Comparison of ENCODE assay signal across 8 mouse cellular contexts in the genomic region with DNA sequence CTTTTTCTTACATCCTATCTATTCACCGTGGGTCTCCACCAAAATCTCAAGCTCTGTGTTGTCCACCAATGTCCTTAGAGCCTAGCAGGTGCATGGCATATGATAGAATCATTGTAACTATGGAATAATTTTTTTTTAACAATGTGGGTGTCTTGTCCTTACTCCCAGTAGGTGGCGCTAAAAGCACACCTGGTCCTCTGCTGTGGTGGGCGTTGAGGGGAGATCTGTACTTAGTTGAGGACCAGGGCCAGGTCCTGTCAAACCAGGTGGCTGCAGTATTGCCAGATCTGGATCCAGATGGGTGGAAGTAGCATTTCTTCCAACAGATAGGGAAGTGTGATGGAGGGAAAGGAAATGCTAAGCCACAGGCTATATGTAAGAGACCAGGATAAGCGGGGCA. TPM values are rescaled to one million over a fixed set of nuclear protein-coding genes. Genes with fewer than 3 reads are reported as not detected.
DNase-seq lines count a peak whose midpoint lies in the region; ATAC-seq and TF ChIP-seq lines count a peak whose summit lies in the region.

No protein-coding gene starts in this region.

- H3K4me1 ChIP-seq in neural tube, embryonic 15.5 days = no peaks in the 10 kb centered on the region
- H3K4me1 ChIP-seq in heart, embryonic 11.5 days (ENCODE audit: control insufficient read depth, insufficient read depth, low read length) = no peaks in the 10 kb centered on the region

- DNase-seq in gastrocnemius, adult 2 months = no peak
- no peak for DNase-seq in gastrocnemius, postnatal 36 days
- DNase-seq in CD4-positive, CD25-positive, alpha-beta regulatory T cell, adult 2 months (ENCODE audit: low read depth, low spot score) = peak; percentile 75
- DNase-seq in embryo, embryonic 11 days = peak; percentile 77
- DNase-seq in kidney, postnatal 10 days = peak; percentile 45
- no peak for DNase-seq in testis, postnatal 10 days (ENCODE audit: low spot score)

- H3K9ac ChIP-seq in neural tube, embryonic 15.5 days (replicated peaks) = no peak overlapping the region
- no peak overlapping the region for H3K9ac ChIP-seq in heart, embryonic 11.5 days (ENCODE audit: low read depth, low read length)

- 27% methylated on average over 4 of the region's 4 CpGs for whole genome bisulfite sequencing in neural tube, embryonic 15.5 days
- WGBS in heart, embryonic 11.5 days (ENCODE audit: insufficient replicate concordance) = 24% methylated on average over 4 of the region's 4 CpGs

- H3K36me3 ChIP-seq in neural tube, embryonic 15.5 days = no peaks in the 10 kb centered on the region
- no peaks in the 10 kb centered on the region for H3K36me3 ChIP-seq in heart, embryonic 11.5 days (ENCODE audit: control insufficient read depth, insufficient read depth, low read length)

- H3K27me3 ChIP-seq in neural tube, embryonic 15.5 days (replicated peaks) = no peaks in the 10 kb centered on the region
- H3K27me3 ChIP-seq in heart, embryonic 11.5 days (ENCODE audit: control insufficient read depth, insufficient read depth, low read length) = no peaks in the 10 kb centered on the region; the same call in 1 of the 2 replicates

- peak; percentile 79 for TF ChIP-seq CTCF in gastrocnemius, adult 2 months (IDR thresholded peaks at IDR 0.05)

- no peak overlapping the region for H3K4me3 ChIP-seq in gastrocnemius, adult 2 months
- no peak overlapping the region for H3K4me3 ChIP-seq in neural tube, embryonic 15.5 days (replicated peaks)
- H3K4me3 ChIP-seq in heart, embryonic 11.5 days (ENCODE audit: low read depth, low read length) = no peak overlapping the region

- intact Hi-C loops in gastrocnemius, adult 2 months (cut with DNase I) = loop anchor here (2.0 kb wide), 1 partner anchor 40 kb away; no protein-coding TSS in a partner anchor
- intact Hi-C loops in gastrocnemius, postnatal 36 days (cut with DNase I) = no loop called here

- H3K9me3 ChIP-seq in neural tube, embryonic 15.5 days (replicated peaks) = no peaks in the 10 kb centered on the region
- no peaks in the 10 kb centered on the region for H3K9me3 ChIP-seq in heart, embryonic 11.5 days (replicated peaks; ENCODE audit: control insufficient read depth, low read length)

- H3K4me2 ChIP-seq in neural tube, embryonic 15.5 days = no peak overlapping the region
- no peak overlapping the region for H3K4me2 ChIP-seq in heart, embryonic 11.5 days

- ATAC-seq in neural tube, embryonic 15.5 days (ENCODE audit: low FRiP score) = 0 out of 2 replicates have a peak, but pooled peaks have one; percentile 41
- ATAC-seq in heart, embryonic 11.5 days (replicated peaks; ENCODE audit: insufficient number of reproducible peaks, low FRiP score, low TSS enrichment) = no peak

- no peak overlapping the region for H3K27ac ChIP-seq in gastrocnemius, adult 2 months
- H3K27ac ChIP-seq in neural tube, embryonic 15.5 days (replicated peaks) = no peak overlapping the region
- H3K27ac ChIP-seq in heart, embryonic 11.5 days (ENCODE audit: low read depth, low read length) = no peak overlapping the region

RNA-seq across cellular contexts. Expression of gene Mfsd2a, which starts 16.6 kb away (rescaled TPM):
- under 1 TPM in 1 of 2 experiments, not detected in 1; 0.10 TPM for total RNA-seq in gastrocnemius, adult 2 months (2021)
- under 1 TPM; 0.13 to 0.39 TPM for total RNA-seq in gastrocnemius, postnatal 36 days (2021)
- 23.3 and 29.3 TPM in 2 replicates for polyA plus RNA-seq in neural tube, embryonic 15.5 days (2015; fragmentation: Nextera tagmentation; extraction: Ambion mirVana)
- polyA plus RNA-seq in heart, embryonic 11.5 days (2014; fragmentation: Nextera tagmentation; extraction: Ambion mirVana) = 1.2 and 1.3 TPM in 2 replicates

RNA-seq across cellular contexts. Expression of gene Mycl, which starts 51.0 kb away (rescaled TPM):
- under 1 TPM; 0.13 to 0.42 TPM for total RNA-seq in gastrocnemius, adult 2 months (2021)
- under 1 TPM; 0.41 to 0.52 TPM for total RNA-seq in gastrocnemius, postnatal 36 days (2021)
- 38.2 and 52.3 TPM in 2 replicates for polyA plus RNA-seq in neural tube, embryonic 15.5 days (2015; fragmentation: Nextera tagmentation; extraction: Ambion mirVana)
- 1.8 and 2.1 TPM in 2 replicates for polyA plus RNA-seq in heart, embryonic 11.5 days (2014; fragmentation: Nextera tagmentation; extraction: Ambion mirVana)

RNA-seq across cellular contexts. Expression of gene Cap1, which starts 58.6 kb away (rescaled TPM):
- 10 to 100 TPM; 17.4 to 25.5 TPM for total RNA-seq in gastrocnemius, adult 2 months (2021)
- total RNA-seq in gastrocnemius, postnatal 36 days (2021) = 10 to 100 TPM; 17.5 to 19.8 TPM
- polyA plus RNA-seq in neural tube, embryonic 15.5 days (2015; fragmentation: Nextera tagmentation; extraction: Ambion mirVana) = 73.5 and 78.6 TPM in 2 replicates
- polyA plus RNA-seq in heart, embryonic 11.5 days (2014; fragmentation: Nextera tagmentation; extraction: Ambion mirVana) = 54.1 and 54.8 TPM in 2 replicates

Comparison
In these comparisons a context has a peak if more than half of its experiments do, and no peak if none do; other contexts are left out.
1. DNase-seq: peak in CD4-positive, CD25-positive, alpha-beta regulatory T cell, adult 2 months (single experiment), embryo, embryonic 11 days (single experiment) and kidney, postnatal 10 days (single experiment); none in gastrocnemius, adult 2 months (single experiment), gastrocnemius, postnatal 36 days (0 of 2) and testis, postnatal 10 days (single experiment).